Mouse (Mus musculus) G1E (cell line): Measurements from ENCODE around the gene Tubb4b.

Experiments used
- CTCF ChIP-seq: IDR thresholded peaks from 2 replicates; pipeline ENCODE4 v1.5.1; 2012; ENCODE audit warnings: low read depth, low read length, inconsistent platforms, mixed read lengths
- GATA1 ChIP-seq: IDR thresholded peaks from 2 replicates; pipeline ENCODE4 v1.6.1; 2012; ENCODE audit warnings: borderline replicate concordance, low read length, inconsistent platforms, mixed read lengths
- GATA2 ChIP-seq: IDR thresholded peaks from 2 replicates; pipeline ENCODE4 v1.6.1; 2012; ENCODE audit warnings: low read depth, low read length, inconsistent platforms, borderline replicate concordance
- POLR2AphosphoS5 ChIP-seq: IDR thresholded peaks from 2 replicates; pipeline ENCODE4 v1.6.1; 2012; ENCODE audit warnings: low read depth, low read length, inconsistent platforms; ENCODE audit not compliant: insufficient replicate concordance
- TAL1 ChIP-seq: conservative IDR thresholded peaks from 2 replicates; pipeline ENCODE4 v1.6.1; 2012; ENCODE audit warnings: low read depth, low read length, inconsistent platforms, mixed read lengths

DNA sequence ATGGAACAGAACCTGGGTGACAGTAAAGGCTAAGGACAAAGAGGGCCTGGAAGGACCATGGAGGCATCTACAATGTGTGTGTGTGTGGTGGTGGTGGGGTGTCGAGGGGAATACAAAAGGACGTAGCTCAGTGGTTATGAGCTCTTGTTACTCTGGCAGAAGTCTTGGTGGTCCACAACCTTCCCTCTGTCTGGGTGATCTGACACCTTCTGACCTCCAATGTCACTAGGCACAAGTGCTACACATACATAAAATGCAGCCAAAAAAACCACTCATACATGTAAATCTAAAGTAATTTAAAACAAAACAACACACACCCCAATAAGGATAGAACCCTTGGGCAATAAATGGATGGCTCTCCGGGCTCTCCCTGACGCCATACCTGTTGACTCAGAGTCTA, 2.9 kb upstream of the Tubb4b start:
- TF ChIP-seq CTCF (no peak), TAL1 (no peak), POLR2AphosphoS5 (no peak), GATA1 (no peak), GATA2 (no peak)
